Mouse (Mus musculus) MEL (cell line): ENCODE measurements at regions not wholly inside any gene's neighbourhood (a gene's known extent, or its start where the extent isn't known, plus 50 kb on each side); places are given as distances from the start of the nearest gene placed in this dataset.

ENCODE experiments used
- DNase-seq: peaks from one replicate; pipeline ENCODE4 v3.0.0; 2011; ENCODE audit warnings: low read depth, low spot score
- H3K27ac ChIP-seq: 2 replicates; pipeline ENCODE4 v1.5.1; 2012; ENCODE audit warnings: low read depth, mild to moderate bottlenecking, control low read depth, low read length, moderate library complexity; ENCODE audit not compliant: control insufficient read depth
- H3K27me3 ChIP-seq, 2 experiments: fragments of 150-350 bp in 1 of 2; sonication (generic) in 1 of 2; 2 replicates each; pipeline ENCODE4 v1.6.1; 2012; ENCODE audit warnings: low read length in 2 of 2, mild to moderate bottlenecking in 2 of 2, improper control_type of control experiment in 1 of 2, moderate library complexity in 1 of 2; ENCODE audit not compliant: insufficient read depth in 2 of 2, control insufficient read depth in 1 of 2
- H3K36me3 ChIP-seq, 2 experiments: 2 replicates each; pipeline ENCODE4 v1.6.1; 2012 to 2014; ENCODE audit warnings: low read length in 2 of 2, improper control_type of control experiment in 1 of 2, inconsistent platforms in 1 of 2, mild to moderate bottlenecking in 1 of 2; ENCODE audit not compliant: insufficient read depth in 2 of 2, control insufficient read depth in 1 of 2
- H3K4me1 ChIP-seq, 2 experiments: fragments of 150-350 bp in 1 of 2; sonication (generic) in 1 of 2; 2 replicates each; pipeline ENCODE4 v1.6.1; 2012; ENCODE audit warnings: low read length in 2 of 2, improper control_type of control experiment in 1 of 2, mild to moderate bottlenecking in 1 of 2; ENCODE audit not compliant: insufficient read depth in 2 of 2, control insufficient read depth in 1 of 2
- H3K4me3 ChIP-seq, 2 experiments: fragments of 150-350 bp in 1 of 2; sonication (generic) in 1 of 2; 2 replicates each; pipeline ENCODE4 v1.5.1; 2012; ENCODE audit warnings: low read depth in 2 of 2, low read length in 2 of 2, mild to moderate bottlenecking in 2 of 2, moderate library complexity in 2 of 2, control low read depth in 1 of 2, improper control_type of control experiment in 1 of 2; ENCODE audit not compliant: control insufficient read depth in 1 of 2, insufficient read depth in 1 of 2
- H3K79me2 ChIP-seq: 2 replicates; pipeline ENCODE4 v1.6.1; 2012; ENCODE audit warnings: mild to moderate bottlenecking, low read length, moderate library complexity; ENCODE audit not compliant: control insufficient read depth, poor library complexity, insufficient read depth
- H3K9ac ChIP-seq: 2 replicates; pipeline ENCODE4 v1.6.1; 2012; ENCODE audit warnings: low read depth, mild to moderate bottlenecking, control low read depth, low read length, moderate library complexity; ENCODE audit not compliant: control insufficient read depth, poor library complexity, severe bottlenecking
- H3K9me3 ChIP-seq: fragments of 150-350 bp; sonication (generic); replicated peaks from 2 replicates; pipeline ENCODE4 v1.6.1; 2012; ENCODE audit warnings: mild to moderate bottlenecking, low read length, improper control_type of control experiment, moderate library complexity; ENCODE audit not compliant: insufficient read depth
- ELF1 ChIP-seq: IDR thresholded peaks from 2 replicates; pipeline ENCODE4 v1.6.1; 2014; ENCODE audit warnings: low read depth, mild to moderate bottlenecking, inconsistent platforms, low read length, improper control_type of control experiment, moderate library complexity
- GATA1 ChIP-seq: IDR thresholded peaks from 2 replicates; pipeline ENCODE4 v1.6.1; 2011; ENCODE audit warnings: low read depth, low read length, improper control_type of control experiment
- HCFC1 ChIP-seq: IDR thresholded peaks from 2 replicates; pipeline ENCODE4 v1.6.1; 2012; ENCODE audit warnings: low read depth, mild to moderate bottlenecking, inconsistent platforms, low read length, improper control_type of control experiment, moderate library complexity
- JUND ChIP-seq: IDR thresholded peaks from 2 replicates; pipeline ENCODE4 v1.6.1; 2011; ENCODE audit warnings: low read depth, mild to moderate bottlenecking, improper control_type of control experiment, low read length
- MYB ChIP-seq: IDR thresholded peaks from 2 replicates; pipeline ENCODE4 v1.6.1; 2011; ENCODE audit warnings: mild to moderate bottlenecking, low read depth, low read length, improper control_type of control experiment
- POLR2AphosphoS2 ChIP-seq: IDR thresholded peaks from 2 replicates; pipeline ENCODE4 v1.6.1; 2011; ENCODE audit warnings: low read length, improper control_type of control experiment
- POLR2AphosphoS5 ChIP-seq: IDR thresholded peaks from 2 replicates; pipeline ENCODE4 v1.6.1; 2012; ENCODE audit warnings: low read depth, borderline replicate concordance, mild to moderate bottlenecking, inconsistent platforms, low read length, moderate library complexity, mixed read lengths
- RAD21 ChIP-seq: IDR thresholded peaks from 2 replicates; pipeline ENCODE4 v1.6.1; 2011; ENCODE audit warnings: mild to moderate bottlenecking, low read depth, low read length, improper control_type of control experiment
- RCOR1 ChIP-seq: IDR thresholded peaks from 2 replicates; pipeline ENCODE4 v1.6.1; 2012; ENCODE audit warnings: low read depth, mild to moderate bottlenecking, inconsistent platforms, low read length, improper control_type of control experiment
- TAL1 ChIP-seq: IDR thresholded peaks from 2 replicates; pipeline ENCODE4 v1.6.1; 2012; ENCODE audit warnings: mild to moderate bottlenecking, inconsistent platforms, low read length, moderate library complexity, mixed read lengths
- TCF12 ChIP-seq: IDR thresholded peaks from 2 replicates; pipeline ENCODE4 v1.6.1; 2014; ENCODE audit warnings: low read depth, mild to moderate bottlenecking, inconsistent platforms, low read length, improper control_type of control experiment, moderate library complexity
- USF1 ChIP-seq: IDR thresholded peaks from 2 replicates; pipeline ENCODE4 v1.6.1; 2014; ENCODE audit warnings: low read depth, mild to moderate bottlenecking, inconsistent platforms, low read length, improper control_type of control experiment, moderate library complexity
- USF2 ChIP-seq, 2 experiments: IDR thresholded peaks; 2 replicates each; pipeline ENCODE4 v1.6.1; 2011 to 2012; ENCODE audit warnings: improper control_type of control experiment in 2 of 2, low read length in 2 of 2, borderline replicate concordance in 1 of 2, inconsistent platforms in 1 of 2, low read depth in 1 of 2, mild to moderate bottlenecking in 1 of 2; ENCODE audit not compliant: insufficient read depth in 1 of 2

DNA sequence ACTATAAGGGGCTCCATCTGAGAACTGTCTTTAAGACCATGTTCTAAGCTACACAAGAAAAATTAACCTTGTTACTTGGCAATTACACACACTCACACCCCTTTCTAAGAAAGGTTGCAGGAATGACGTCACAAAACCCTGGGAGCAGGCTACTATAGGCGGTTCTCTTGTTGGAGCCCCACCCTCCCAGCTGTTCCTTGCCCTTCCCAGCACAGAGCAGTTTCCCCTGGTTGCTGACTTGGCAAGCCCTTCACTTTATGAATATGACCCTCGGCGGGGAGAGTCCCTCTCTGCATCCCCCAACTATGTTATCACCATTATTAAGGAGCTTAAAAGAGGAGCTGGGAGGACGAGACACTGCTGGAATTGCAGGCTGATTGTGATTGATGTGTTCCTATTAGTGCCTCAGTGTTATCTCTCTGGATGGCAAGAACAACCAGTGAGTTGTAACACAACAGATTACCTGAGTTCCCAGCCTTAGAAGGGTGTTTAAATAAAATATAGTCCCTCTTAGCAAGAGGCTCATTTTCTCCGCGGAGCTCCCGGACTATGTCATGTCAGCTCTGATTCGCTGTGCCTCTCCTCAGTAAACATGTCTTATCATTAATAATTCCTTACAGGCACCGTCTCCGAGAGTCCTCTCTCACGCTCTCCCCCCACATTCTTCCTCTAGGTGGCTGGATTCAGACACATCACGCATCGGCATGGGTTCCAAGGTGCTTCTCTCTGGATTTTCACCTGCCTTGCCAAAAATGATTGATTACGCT, 105.7 kb downstream of the Insig2 start:
- H3K79me2 ChIP-seq: no peaks in the 10 kb centered on the region
- TF ChIP-seq MYB (no peak), ELF1 (no peak)
- DNase-seq: no peak

DNA sequence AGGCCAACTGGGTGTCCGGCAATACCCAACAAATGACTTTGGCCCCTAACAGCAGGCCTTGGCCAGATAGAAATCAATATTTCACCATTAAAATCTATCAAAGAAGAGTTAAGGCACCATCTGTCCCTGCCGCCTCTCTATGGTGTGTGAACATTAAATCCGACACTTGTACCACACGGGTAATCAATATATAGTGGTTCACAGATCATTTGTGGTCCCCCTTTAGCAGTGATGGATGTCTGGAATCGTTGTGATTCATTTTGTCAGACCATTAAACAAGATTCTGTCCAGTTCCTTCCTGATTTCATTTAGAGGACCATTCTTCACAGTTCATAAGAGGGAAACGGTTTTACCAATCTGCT, 105.2 kb downstream of the Insig2 start:
- Histone ChIP-seq H3K79me2 (no peaks in the 10 kb centered on the region), H3K27me3 (no peaks in the 10 kb centered on the region), H3K4me3 (no peak overlapping the region), H3K9ac (no peak overlapping the region), H3K27ac (no peak overlapping the region), H3K9me3 (no peaks in the 10 kb centered on the region), H3K36me3 (no peaks in the 10 kb centered on the region), H3K4me1 (no peaks in the 10 kb centered on the region)
- TF ChIP-seq USF2 (IDR thresholded peaks at IDR 0.05; ENCODE audit: borderline replicate concordance in 1 of 2, insufficient read depth in 1 of 2, low read depth in 1 of 2, low read length in 2 of 2) (no peak), GATA1 (no peak), POLR2AphosphoS2 (no peak)
- DNase-seq: no peak

More for the DNA sequence above, 105.7 kb downstream of the Insig2 start:
- H3K27ac ChIP-seq: no peak overlapping the region
- H3K4me1 ChIP-seq: no peaks in the 10 kb centered on the region
- H3K9me3 ChIP-seq: no peaks in the 10 kb centered on the region
- no peaks in the 10 kb centered on the region for H3K27me3 ChIP-seq
- H3K4me3 ChIP-seq: no peak overlapping the region
- H3K36me3 ChIP-seq: no peaks in the 10 kb centered on the region
- H3K9ac ChIP-seq: no peak overlapping the region

DNA sequence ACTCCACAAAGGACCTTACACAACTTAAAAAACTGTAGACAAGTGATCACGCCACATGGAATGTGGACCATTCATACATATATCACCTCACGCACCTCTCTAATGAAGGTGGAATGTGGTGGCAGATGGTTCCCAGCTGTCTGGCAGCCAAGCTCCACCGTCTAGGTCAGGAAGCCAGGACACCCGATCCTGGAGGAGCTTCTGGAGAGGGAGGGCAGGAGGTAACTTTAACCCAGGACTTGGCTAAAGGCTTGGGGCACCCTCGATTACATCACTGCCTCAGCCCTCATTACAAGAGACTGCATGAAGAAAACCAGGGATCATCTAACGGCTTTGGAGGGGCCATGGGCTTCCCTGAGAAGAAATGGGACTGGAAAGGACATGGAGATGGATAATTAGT, 88.8 kb downstream of the Insig2 start:
- Histone ChIP-seq H3K4me1 (no peaks in the 10 kb centered on the region), H3K9me3 (no peaks in the 10 kb centered on the region)
- TF ChIP-seq TCF12 (no peak), POLR2AphosphoS5 (no peak), ELF1 (no peak), RAD21 (no peak), JUND (no peak), HCFC1 (no peak), RCOR1 (no peak), TAL1 (no peak), USF1 (no peak)
- TF ChIP-seq, all 39 proteins: peak for 0
- Histone ChIP-seq H3K27ac (no peak overlapping the region), H3K27me3 (no peaks in the 10 kb centered on the region), H3K79me2 (no peaks in the 10 kb centered on the region), H3K4me3 (no peak overlapping the region), H3K36me3 (no peaks in the 10 kb centered on the region), H3K9ac (no peak overlapping the region)
- DNase-seq: no peak
